Mouse (Mus musculus) bone marrow, adult 2 months (tissue): ENCODE data around the gene Odf3l2. TPM values are rescaled to one million over a fixed set of nuclear protein-coding genes. Genes with fewer than 3 reads are reported as not detected.

ENCODE experiments used
- H3K27ac ChIP-seq: fragments of 200-500 bp; 2 replicates; pipeline ENCODE4 v1.5.1; 2012; ENCODE audit warnings: low read depth, mild to moderate bottlenecking, control low read depth, inconsistent platforms, low read length; ENCODE audit not compliant: control insufficient read depth, poor library complexity, insufficient read depth
- H3K4me1 ChIP-seq: fragments of 200-500 bp; 2 replicates; pipeline ENCODE4 v1.6.1; 2011; ENCODE audit warnings: low read length; ENCODE audit not compliant: control insufficient read depth, insufficient read depth
- H3K4me3 ChIP-seq: fragments of 200-500 bp; replicated peaks from 2 replicates; pipeline ENCODE3; 2011; ENCODE audit warnings: mild to moderate bottlenecking, low read depth, low read length, control low read depth; ENCODE audit not compliant: control insufficient read depth
- CTCF ChIP-seq: fragments of 200-500 bp; IDR thresholded peaks from 2 replicates; pipeline ENCODE4 v1.5.1; 2011; ENCODE audit warnings: low read length, control low read depth; ENCODE audit not compliant: control insufficient read depth, insufficient read depth
- POLR2A ChIP-seq: fragments of 200-500 bp; IDR thresholded peaks from 2 replicates; pipeline ENCODE4 v1.6.1; 2011; ENCODE audit warnings: low read depth, mild to moderate bottlenecking, control low read depth, low read length, borderline replicate concordance; ENCODE audit not compliant: control insufficient read depth
- WGBS: fragments of 180-500 bp; shearing (Covaris S2); methylation state at CpG from one replicate; pipeline ENCODE4 v1.1.7; 2018; 5-methylcytosine and 5-hydroxymethylcytosine counted together
- polyA plus RNA-seq: library from polyadenylated mRNA; stranded (reverse); fragments of >200 nt; gene quantifications from 2 replicates; pipeline ENCODE4 v1.2.4, GENCODE M21; 2011; ENCODE audit warnings: low replicate concordance; ENCODE audit not compliant: missing spikeins, insufficient read depth, insufficient read length

Odf3l2 gene
- polyA plus RNA-seq, 1 experiment: not detected

GRCm38 (mm10) chr10:79626156-79626555 is 19.4 kb downstream of the Odf3l2 start:
- Histone ChIP-seq H3K4me3 (no peak overlapping the region), H3K27ac (no peak overlapping the region), H3K4me1 (no peaks in the 10 kb centered on the region)
- TF ChIP-seq CTCF: no peak
- TF ChIP-seq POLR2A: no peak
- WGBS: 72% methylated on average over 10 of the region's 10 CpGs

GRCm38 (mm10) chr10:79625398-79625797 is 20.1 kb downstream of the Odf3l2 start:
- no peak for TF ChIP-seq CTCF
- TF ChIP-seq POLR2A: no peak
- no peak overlapping the region for H3K27ac ChIP-seq
- no peaks in the 10 kb centered on the region for H3K4me1 ChIP-seq
- no peak overlapping the region for H3K4me3 ChIP-seq
- WGBS: 75% methylated on average over 9 of the region's 9 CpGs

GRCm38 (mm10) chr10:79623950-79624349 is 21.6 kb downstream of the Odf3l2 start:
- WGBS: 74% methylated on average over 12 of the region's 12 CpGs
- H3K27ac ChIP-seq: no peak overlapping the region
- TF ChIP-seq CTCF (no peak), POLR2A (no peak)

GRCm38 (mm10) chr10:79616376-79616775 is 29.2 kb downstream of the Odf3l2 start:
- WGBS: 84% methylated on average over 5 of the region's 5 CpGs

More at GRCm38 (mm10) chr10:79623950-79624349, 21.6 kb downstream of the Odf3l2 start:
- Histone ChIP-seq H3K4me1 (no peaks in the 10 kb centered on the region), H3K4me3 (no peak overlapping the region)

GRCm38 (mm10) chr10:79615860-79616259 is 29.7 kb downstream of the Odf3l2 start:
- no peak for TF ChIP-seq POLR2A
- TF ChIP-seq CTCF: no peak
- Histone ChIP-seq H3K4me3 (no peak overlapping the region), H3K27ac (no peak overlapping the region), H3K4me1 (no peaks in the 10 kb centered on the region)
- 38% methylated on average over 8 of the region's 8 CpGs for WGBS

More at GRCm38 (mm10) chr10:79616376-79616775, 29.2 kb downstream of the Odf3l2 start:
- TF ChIP-seq POLR2A: no peak
- Histone ChIP-seq H3K27ac (no peak overlapping the region), H3K4me1 (no peaks in the 10 kb centered on the region), H3K4me3 (no peak overlapping the region)

- no peak overlapping the region for H3K4me3 ChIP-seq
- no peak for TF ChIP-seq CTCF
- no peak for TF ChIP-seq POLR2A
- WGBS: 87% methylated on average over 1 of the region's 1 CpGs
- H3K27ac ChIP-seq: no peak overlapping the region
- H3K4me1 ChIP-seq: no peaks in the 10 kb centered on the region
These were observed 31.3 kb downstream of the Odf3l2 start for GRCm38 (mm10) chr10:79614305-79614643.

- TF ChIP-seq CTCF (no peak), POLR2A (no peak)
- Histone ChIP-seq H3K4me3 (no peak within 1 kb of the TSS), H3K27ac (no peak within 1 kb of the TSS; the same call in 1 of the 2 replicates), H3K4me1 (no peaks in the 10 kb centered on the region)
- WGBS: 2% methylated on average over 60 of the region's 60 CpGs
These were observed 31.8 kb downstream of the Odf3l2 start, which contains the start of gene C2cd4c for GRCm38 (mm10) chr10:79613578-79614304. Gene C2cd4c (minus strand): TSS chr10:79614025.

GRCm38 (mm10) chr10:79612192-79613135 is 33.1 kb downstream of the Odf3l2 start:
- no peaks in the 10 kb centered on the region for H3K4me1 ChIP-seq
- no peak overlapping the region; the same call in 1 of the 2 replicates for H3K27ac ChIP-seq
- H3K4me3 ChIP-seq: no peak overlapping the region
- TF ChIP-seq CTCF (no peak), POLR2A (no peak)
- WGBS: 15% methylated on average over 51 of the region's 51 CpGs
